Mouse (Mus musculus) ES-Bruce4 (cell line): Measurements from ENCODE around the gene Kcne1.

Source experiments
- CTCF ChIP-seq: IDR thresholded peaks from one replicate; pipeline ENCODE4 v1.8.1; 2011; ENCODE audit warnings: low read depth, low read length
- EP300 ChIP-seq: IDR thresholded peaks from 2 replicates; pipeline ENCODE4 v1.6.1; 2011; ENCODE audit warnings: low read depth, low read length; ENCODE audit not compliant: insufficient read depth
- POLR2A ChIP-seq: IDR thresholded peaks from one replicate; pipeline ENCODE4 v1.8.1; 2011; ENCODE audit warnings: low read length; ENCODE audit not compliant: insufficient read depth

DNA sequence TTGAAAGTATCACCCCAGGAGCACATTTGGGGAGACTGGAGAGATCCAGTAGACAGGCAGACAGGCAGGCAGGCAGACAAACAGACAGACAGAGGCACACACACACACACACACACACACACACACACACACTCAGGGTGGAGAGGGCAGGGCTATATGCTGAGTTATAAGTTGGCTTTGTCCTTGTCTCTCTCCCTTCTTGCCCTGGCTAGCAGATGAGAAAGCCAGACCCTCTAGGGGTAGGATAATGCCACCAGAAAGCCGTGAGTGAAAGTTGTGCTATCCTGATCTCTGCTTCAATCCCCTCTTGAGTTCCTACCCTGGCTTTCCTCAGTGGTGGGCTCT is 34.2 kb downstream of the Kcne1 start:
- no peak for TF ChIP-seq CTCF
- no peak for TF ChIP-seq EP300
- TF ChIP-seq POLR2A = no peak
